Mouse (Mus musculus) brain, embryonic 14.5 days (tissue): ENCODE measurements around the gene Pheta1. TPM values are rescaled to one million over a fixed set of nuclear protein-coding genes. Genes with fewer than 3 reads are reported as not detected.

Experiments
- DNase-seq: peaks from one replicate; pipeline ENCODE4 v3.0.0-alpha.2; 2011; ENCODE audit warnings: low read depth
- CTCF ChIP-seq: fragments of 200-500 bp; IDR thresholded peaks from 2 replicates; pipeline ENCODE4 v1.5.1; 2012; ENCODE audit warnings: inconsistent platforms, mild to moderate bottlenecking, moderate library complexity, borderline replicate concordance; ENCODE audit not compliant: insufficient read depth, insufficient read length; ENCODE audit errors: extremely low read depth
- POLR2A ChIP-seq: fragments of 200-500 bp; IDR thresholded peaks from 2 replicates; pipeline ENCODE4 v1.6.1; 2012; ENCODE audit warnings: mild to moderate bottlenecking, inconsistent platforms, borderline replicate concordance; ENCODE audit not compliant: poor library complexity, insufficient read depth, insufficient read length, severe bottlenecking; ENCODE audit errors: extremely low read depth
- polyA plus RNA-seq: library from polyadenylated mRNA; depleted of rRNA; stranded (reverse); fragments of >200 nt; gene quantifications from 2 replicates; pipeline ENCODE4 v1.2.3, GENCODE M21; 2012

The Pheta1 gene
- polyA plus RNA-seq, 1 experiment, result 45.0 TPM

GRCm38 (mm10) chr5:121817551-121817950, 31.2 kb upstream of the Pheta1 start:
- TF ChIP-seq POLR2A, result no peak
- no peak for TF ChIP-seq CTCF
- DNase-seq, result no peak

GRCm38 (mm10) chr5:121818401-121818800, 30.4 kb upstream of the Pheta1 start:
- TF ChIP-seq CTCF (no peak), POLR2A (no peak)

DNA sequence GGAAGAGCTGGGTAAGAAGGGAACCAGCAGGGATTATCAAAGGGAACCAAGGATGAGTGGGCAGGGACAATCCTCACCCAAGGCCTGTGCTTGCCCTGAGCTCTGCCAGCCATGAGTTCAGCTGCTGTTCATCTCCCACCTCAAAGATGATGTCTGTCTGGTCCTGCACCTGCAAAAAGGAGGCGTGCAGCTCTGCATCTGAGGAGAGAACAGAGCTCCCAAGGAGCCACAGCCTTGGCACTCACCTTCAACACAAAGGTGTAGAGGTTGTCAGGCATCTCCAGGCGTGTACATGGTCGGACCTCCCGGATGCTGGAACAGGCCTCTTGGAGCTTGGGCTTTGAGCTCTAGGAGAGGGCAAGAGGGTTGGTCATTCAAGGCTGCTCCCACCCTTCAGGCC, 29.9 kb upstream of the Pheta1 start:
- TF ChIP-seq POLR2A (no peak), CTCF (no peak)

More at GRCm38 (mm10) chr5:121818401-121818800, 30.4 kb upstream of the Pheta1 start:
- no peak for DNase-seq

DNA sequence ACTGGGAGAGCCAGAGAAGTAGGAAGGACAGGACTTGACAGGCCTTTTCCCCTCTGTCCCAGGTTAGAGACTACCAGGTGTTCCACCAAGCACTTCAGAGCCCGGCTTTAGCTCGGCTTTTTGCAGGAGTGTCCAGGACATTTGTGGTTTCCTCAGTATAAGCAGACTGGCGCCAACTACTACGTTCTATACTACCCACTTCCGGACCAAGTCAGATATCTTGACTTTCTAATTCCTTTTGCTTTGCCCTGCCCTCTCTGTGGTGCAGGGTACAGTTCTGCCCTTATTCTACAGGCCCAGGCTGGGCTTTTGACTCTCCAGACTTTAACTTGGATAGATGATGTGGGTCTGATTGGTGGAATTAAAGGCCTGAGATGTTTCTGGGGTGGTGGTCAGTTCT, 29.2 kb upstream of the Pheta1 start:
- no peak for DNase-seq
- TF ChIP-seq CTCF (no peak), POLR2A (no peak)

More for the DNA sequence above, 29.9 kb upstream of the Pheta1 start:
- DNase-seq, result no peak

- no peak for DNase-seq
- no peak for TF ChIP-seq POLR2A
These were observed 28.6 kb upstream of the Pheta1 start for GRCm38 (mm10) chr5:121820161-121820560.

- TF ChIP-seq CTCF (no peak), POLR2A (no peak)
- DNase-seq, result no peak
These were observed 28.1 kb upstream of the Pheta1 start for GRCm38 (mm10) chr5:121820657-121821056.

DNA sequence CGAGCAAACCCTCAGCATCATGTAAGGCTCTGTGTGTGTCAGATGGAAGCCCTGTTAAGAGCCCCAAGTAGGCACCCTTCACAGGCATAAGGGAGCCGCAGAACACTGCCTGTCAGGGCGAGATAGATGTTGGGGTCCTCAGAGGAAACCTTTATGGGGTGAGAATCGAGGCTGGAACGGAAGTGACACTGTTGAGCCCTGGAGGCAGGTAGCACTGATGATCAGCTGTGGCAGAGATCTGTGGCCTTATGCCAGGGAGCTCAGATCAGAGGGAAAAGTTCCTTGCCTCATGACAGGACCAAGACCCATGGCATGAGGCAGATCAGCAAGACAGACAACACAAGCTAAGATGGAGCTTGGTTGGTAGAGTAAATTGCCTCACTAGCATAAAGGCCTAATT, 27.7 kb upstream of the Pheta1 start:
- TF ChIP-seq CTCF (no peak), POLR2A (no peak)
- no peak for DNase-seq

DNA sequence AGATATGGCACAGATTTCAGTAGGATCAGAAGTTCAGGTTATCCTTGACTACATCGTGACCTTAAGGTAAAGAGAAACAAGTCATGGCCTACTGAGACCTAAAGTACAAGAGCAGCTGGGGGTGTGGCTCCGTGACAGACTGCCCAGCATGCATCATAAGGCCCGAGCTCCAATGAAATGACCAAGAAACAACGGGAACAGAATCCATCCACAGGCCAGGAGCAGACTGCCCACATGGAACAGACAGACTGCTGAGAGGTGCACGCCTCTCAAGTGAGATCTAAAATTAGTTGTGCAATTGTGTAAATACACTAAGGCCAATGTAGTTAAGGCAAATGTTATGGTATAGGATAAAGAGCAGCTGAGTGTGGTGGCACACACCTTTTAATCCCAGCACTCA, 27.2 kb upstream of the Pheta1 start:
- DNase-seq, result no peak

GRCm38 (mm10) chr5:121822786-121823505, 25.8 kb upstream of the Pheta1 start:
- no peak for DNase-seq
- TF ChIP-seq CTCF (no peak), POLR2A (no peak)

More for the DNA sequence above, 27.2 kb upstream of the Pheta1 start:
- no peak for TF ChIP-seq POLR2A
- no peak for TF ChIP-seq CTCF

DNA sequence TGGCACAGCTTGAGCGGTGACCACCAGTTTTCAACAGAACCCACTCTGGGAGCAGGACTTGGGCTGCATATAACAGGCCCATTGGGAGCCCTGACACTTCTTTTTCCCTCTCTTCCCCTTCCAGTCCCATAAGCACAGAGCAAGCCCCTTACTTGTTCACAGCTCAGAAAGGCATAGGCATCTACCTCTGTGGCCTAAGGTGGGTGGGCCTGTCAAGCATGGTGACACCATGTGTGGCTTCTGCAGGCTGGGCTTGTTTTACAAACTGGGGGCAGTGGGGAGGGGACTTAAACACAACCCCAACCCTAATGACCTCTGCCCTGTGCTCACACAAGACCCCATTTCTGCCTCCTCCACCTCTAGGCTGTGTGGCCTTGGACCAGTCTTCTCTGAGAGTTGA, 25.1 kb upstream of the Pheta1 start:
- TF ChIP-seq POLR2A, result no peak
- TF ChIP-seq CTCF, result no peak
- no peak for DNase-seq

DNA sequence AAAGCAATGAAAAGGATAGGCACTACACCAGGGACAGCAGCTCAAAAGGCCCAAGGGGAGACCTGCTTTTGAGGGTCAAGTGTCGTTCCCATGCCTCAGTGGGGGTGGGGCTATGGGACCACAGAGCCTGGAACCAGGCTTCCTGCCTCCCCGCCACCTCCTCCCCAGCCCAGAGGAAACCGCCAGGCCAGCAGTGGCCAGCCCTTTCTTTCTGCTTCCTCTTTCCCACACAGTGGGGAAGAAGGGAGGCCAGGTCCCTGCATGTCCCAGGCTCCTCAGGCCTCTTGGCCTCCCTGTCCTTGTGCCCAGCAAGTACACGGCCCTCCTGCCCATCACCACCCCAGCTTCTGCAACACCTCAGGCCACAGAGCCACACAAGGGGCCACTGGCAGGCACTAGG, 24.7 kb upstream of the Pheta1 start:
- no peak for TF ChIP-seq POLR2A
- no peak for TF ChIP-seq CTCF
- DNase-seq, result no peak

- no peak for TF ChIP-seq POLR2A
- no peak for DNase-seq
These were observed 23.2 kb upstream of the Pheta1 start for GRCm38 (mm10) chr5:121825606-121826005.
